Mouse (Mus musculus) midbrain, embryonic 10.5 days (tissue): ENCODE measurements around the gene Tnfaip8l2. TPM values are rescaled to one million over a fixed set of nuclear protein-coding genes. Genes with fewer than 3 reads are reported as not detected.

Source experiments
- DNase-seq: peaks from one replicate; pipeline ENCODE4 v3.0.0-alpha.2; 2017; ENCODE audit warnings: low spot score
- H3K27ac ChIP-seq: fragments of 300-500 bp; sonication (generic); replicated peaks from 2 replicates; pipeline ENCODE4 v1.5.1; 2016; ENCODE audit warnings: mild to moderate bottlenecking
- H3K27me3 ChIP-seq: fragments of 300-500 bp; sonication (generic); 2 replicates; pipeline ENCODE4 v1.6.1; 2016; ENCODE audit warnings: low read depth, mild to moderate bottlenecking; ENCODE audit not compliant: poor library complexity, severe bottlenecking
- H3K36me3 ChIP-seq: fragments of 300-500 bp; sonication (generic); 2 replicates; pipeline ENCODE4 v1.6.1; 2016; ENCODE audit warnings: mild to moderate bottlenecking, moderate library complexity
- H3K4me1 ChIP-seq: fragments of 300-500 bp; sonication (generic); 2 replicates; pipeline ENCODE4 v1.6.1; 2016
- H3K4me3 ChIP-seq: fragments of 300-500 bp; sonication (generic); 2 replicates; pipeline ENCODE4 v1.5.1; 2016; ENCODE audit warnings: mild to moderate bottlenecking, moderate library complexity
- H3K9me3 ChIP-seq: fragments of 300-500 bp; sonication (generic); replicated peaks from 2 replicates; pipeline ENCODE4 v1.6.1; 2016; ENCODE audit warnings: mild to moderate bottlenecking
- WGBS: fragments of 180-500 bp; shearing (Covaris S2); methylation state at CpG from one replicate; pipeline ENCODE4 v1.1.7; 2016; 5-methylcytosine and 5-hydroxymethylcytosine counted together
- polyA plus RNA-seq: library from polyadenylated mRNA; unstranded; fragments of >200 nt; fragmentation: Nextera tagmentation; extraction: Ambion mirVana; gene quantifications from 2 replicates; pipeline ENCODE4 v1.2.1, GENCODE M21; 2016

Gene Tnfaip8l2
- polyA plus RNA-seq: 1.8 and 3.0 TPM in 2 replicates

- Histone ChIP-seq H3K27ac (no peak within 1 kb of the TSS), H3K27me3 (no peaks in the 10 kb centered on the region), H3K9me3 (no peaks in the 10 kb centered on the region), H3K36me3 (peaks cover 25% of the 10 kb centered on the region), H3K4me1 (no peaks in the 10 kb centered on the region), H3K4me3 (no peak within 1 kb of the TSS)
- 82% methylated on average over 10 of the region's 10 CpGs for WGBS
- DNase-seq: no peak
Observed at GRCm38 (mm10) chr3:95141952-95142616, at the start of gene Tnfaip8l2. TSS of gene Tnfaip8l2 (minus strand) at chr3:95142360.

GRCm38 (mm10) chr3:95186888-95187287, 44.7 kb upstream of the Tnfaip8l2 start:
- peaks cover 95% of the 10 kb centered on the region for H3K36me3 ChIP-seq

GRCm38 (mm10) chr3:95186100-95186499, 43.9 kb upstream of the Tnfaip8l2 start:
- Histone ChIP-seq H3K4me3 (no peak overlapping the region), H3K36me3 (peaks cover 87% of the 10 kb centered on the region), H3K27ac (no peak overlapping the region), H3K27me3 (no peaks in the 10 kb centered on the region), H3K9me3 (no peaks in the 10 kb centered on the region), H3K4me1 (no peaks in the 10 kb centered on the region)
- 92% methylated on average over 2 of the region's 2 CpGs for WGBS
- no peak for DNase-seq

More at GRCm38 (mm10) chr3:95186888-95187287, 44.7 kb upstream of the Tnfaip8l2 start:
- Histone ChIP-seq H3K27ac (no peak overlapping the region), H3K9me3 (no peaks in the 10 kb centered on the region), H3K4me3 (no peak overlapping the region), H3K4me1 (no peaks in the 10 kb centered on the region), H3K27me3 (no peaks in the 10 kb centered on the region)
- no peak for DNase-seq
- WGBS: 88% methylated on average over 6 of the region's 6 CpGs

- Histone ChIP-seq H3K27me3 (no peaks in the 10 kb centered on the region), H3K4me3 (no peak overlapping the region), H3K9me3 (no peaks in the 10 kb centered on the region), H3K27ac (no peak overlapping the region), H3K4me1 (no peaks in the 10 kb centered on the region), H3K36me3 (peaks cover 77% of the 10 kb centered on the region)
- no peak for DNase-seq
- WGBS: 94% methylated on average over 9 of the region's 9 CpGs
Observed at GRCm38 (mm10) chr3:95184796-95185577, 42.8 kb upstream of the Tnfaip8l2 start.

- Histone ChIP-seq H3K36me3 (peaks cover 45% of the 10 kb centered on the region), H3K4me1 (no peaks in the 10 kb centered on the region), H3K27ac (no peak overlapping the region), H3K9me3 (no peaks in the 10 kb centered on the region), H3K27me3 (no peaks in the 10 kb centered on the region), H3K4me3 (no peak overlapping the region)
- no peak for DNase-seq
- WGBS: 84% methylated on average over 1 of the region's 1 CpGs
Observed at GRCm38 (mm10) chr3:95181841-95182240, 39.7 kb upstream of the Tnfaip8l2 start.

- DNase-seq: no peak
- H3K27ac ChIP-seq: no peak overlapping the region
- H3K4me1 ChIP-seq: no peaks in the 10 kb centered on the region
- H3K9me3 ChIP-seq: no peaks in the 10 kb centered on the region
- H3K36me3 ChIP-seq: peaks cover 26% of the 10 kb centered on the region
- H3K27me3 ChIP-seq: no peaks in the 10 kb centered on the region
- WGBS: 80% methylated on average over 3 of the region's 3 CpGs
- H3K4me3 ChIP-seq: no peak overlapping the region
Observed at GRCm38 (mm10) chr3:95179890-95180289, 37.7 kb upstream of the Tnfaip8l2 start.

GRCm38 (mm10) chr3:95178948-95179347, 36.8 kb upstream of the Tnfaip8l2 start:
- 86% methylated on average over 5 of the region's 5 CpGs for WGBS

GRCm38 (mm10) chr3:95177583-95177982, 35.4 kb upstream of the Tnfaip8l2 start:
- WGBS: 87% methylated on average over 6 of the region's 6 CpGs
- DNase-seq: no peak
- Histone ChIP-seq H3K27ac (no peak overlapping the region), H3K27me3 (peaks cover 21% of the 10 kb centered on the region), H3K4me1 (peaks cover 19% of the 10 kb centered on the region), H3K9me3 (0 out of 2 replicates have a peak, but pooled peaks cover under 1% of the 10 kb centered on the region), H3K36me3 (peaks cover 14% of the 10 kb centered on the region), H3K4me3 (no peak overlapping the region)

More at GRCm38 (mm10) chr3:95178948-95179347, 36.8 kb upstream of the Tnfaip8l2 start:
- Histone ChIP-seq H3K36me3 (peaks cover 17% of the 10 kb centered on the region), H3K9me3 (no peaks in the 10 kb centered on the region), H3K4me3 (no peak overlapping the region), H3K27me3 (peaks cover 7% of the 10 kb centered on the region), H3K27ac (no peak overlapping the region), H3K4me1 (peaks cover 5% of the 10 kb centered on the region)
- no peak for DNase-seq

- H3K9me3 ChIP-seq: 0 out of 2 replicates have a peak, but pooled peaks cover 5% of the 10 kb centered on the region
- H3K4me3 ChIP-seq: no peak overlapping the region
- peaks cover 21% of the 10 kb centered on the region for H3K36me3 ChIP-seq
- WGBS: 62% methylated on average over 3 of the region's 3 CpGs
- peaks cover 23% of the 10 kb centered on the region for H3K4me1 ChIP-seq
- H3K27me3 ChIP-seq: peaks cover 32% of the 10 kb centered on the region
- H3K27ac ChIP-seq: no peak overlapping the region
- no peak for DNase-seq
Observed at GRCm38 (mm10) chr3:95176500-95176899, 34.3 kb upstream of the Tnfaip8l2 start.

- Histone ChIP-seq H3K4me1 (peaks cover 23% of the 10 kb centered on the region), H3K36me3 (peaks cover 45% of the 10 kb centered on the region), H3K27ac (no peak overlapping the region), H3K27me3 (peaks cover 56% of the 10 kb centered on the region), H3K9me3 (0 out of 2 replicates have a peak, but pooled peaks cover 5% of the 10 kb centered on the region), H3K4me3 (peak overlapping the region; percentile 49)
- under 1% methylated on average over 16 of the region's 16 CpGs for WGBS
- DNase-seq: peak; percentile 84
Observed at GRCm38 (mm10) chr3:95174011-95174592, 31.9 kb upstream of the Tnfaip8l2 start.

GRCm38 (mm10) chr3:95173256-95173949, 31.2 kb upstream of the Tnfaip8l2 start:
- DNase-seq: peak; percentile 44
- H3K27ac ChIP-seq: peak overlapping the region; percentile 46; the same call in 1 of the 2 replicates
- peaks cover 52% of the 10 kb centered on the region for H3K36me3 ChIP-seq
- H3K9me3 ChIP-seq: 0 out of 2 replicates have a peak, but pooled peaks cover 5% of the 10 kb centered on the region
- WGBS: 2% methylated on average over 58 of the region's 58 CpGs
- H3K4me1 ChIP-seq: peaks cover 23% of the 10 kb centered on the region
- H3K4me3 ChIP-seq: peak overlapping the region; percentile 49
- peaks cover 63% of the 10 kb centered on the region for H3K27me3 ChIP-seq
